Mouse (Mus musculus): Measurements from ENCODE around the gene Ung.

The Ung gene

GRCm38 (mm10) chr5:114131521-114131840, 1.3 kb downstream of the Ung start:
- DNase-seq: no peak

- no peak for DNase-seq
Measured at GRCm38 (mm10) chr5:114132841-114133240, 2.7 kb downstream of the Ung start.

GRCm38 (mm10) chr5:114134091-114134534, 3.9 kb downstream of the Ung start:
- DNase-seq: no peak

- no peak for DNase-seq
Measured at GRCm38 (mm10) chr5:114135516-114135915, 5.3 kb downstream of the Ung start.

- no peak for DNase-seq
Measured at GRCm38 (mm10) chr5:114137481-114138276, 7.5 kb downstream of the Ung start.

- DNase-seq: no peak
Measured at GRCm38 (mm10) chr5:114138277-114139164, 8.3 kb downstream of the Ung start.

GRCm38 (mm10) chr5:114139175-114139574, 9.0 kb downstream of the Ung start:
- peak; percentile 50 for DNase-seq

GRCm38 (mm10) chr5:114146028-114146888, 16.1 kb downstream of the Ung start, which contains the start of gene Acacb:
Gene Acacb, plus strand, starts transcription at chr5:114146535.
- DNase-seq: no peak

- DNase-seq: no peak
Measured at GRCm38 (mm10) chr5:114147043-114147972, 17.1 kb downstream of the Ung start.

GRCm38 (mm10) chr5:114152359-114153092, 22.3 kb downstream of the Ung start:
- no peak for DNase-seq

- no peak for DNase-seq
Measured at GRCm38 (mm10) chr5:114153490-114153889, 23.3 kb downstream of the Ung start.

- no peak for DNase-seq
Measured at GRCm38 (mm10) chr5:114154765-114155164, 24.6 kb downstream of the Ung start.

- DNase-seq: no peak
Measured at GRCm38 (mm10) chr5:114155168-114155933, 25.2 kb downstream of the Ung start.

- no peak for DNase-seq
Measured at GRCm38 (mm10) chr5:114157236-114157635, 27.1 kb downstream of the Ung start.

GRCm38 (mm10) chr5:114161424-114161823, 31.2 kb downstream of the Ung start:
- DNase-seq: no peak

GRCm38 (mm10) chr5:114162106-114162815, 32.1 kb downstream of the Ung start:
- DNase-seq: no peak

GRCm38 (mm10) chr5:114163117-114163696, 33.0 kb downstream of the Ung start:
- DNase-seq: peak; percentile 32

- DNase-seq: no peak
Measured at GRCm38 (mm10) chr5:114170345-114170744, 40.2 kb downstream of the Ung start.

- no peak for DNase-seq
Measured at GRCm38 (mm10) chr5:114172936-114173335, 42.8 kb downstream of the Ung start.

All from right cerebral cortex, postnatal 25 days (tissue).